Mouse (Mus musculus) heart, postnatal 4 days (tissue): ENCODE results near the gene Vmn1r14. TPM values are rescaled to one million over a fixed set of nuclear protein-coding genes. Genes with fewer than 3 reads are reported as not detected.
"Not testable (repeated sequence)": the region's sequence is repeated elsewhere in the genome, so short reads cannot be mapped to it uniquely, and the experiment has no call there.

ENCODE experiments used
- DNase-seq: peaks from one replicate; pipeline ENCODE4 v3.0.0; 2021
- total RNA-seq, 2 experiments: library from RNA; stranded (reverse); gene quantifications; 2 replicates each; pipeline ENCODE4 v1.2.3; 2021

The Vmn1r14 gene
- total RNA-seq, result not detected

DNA sequence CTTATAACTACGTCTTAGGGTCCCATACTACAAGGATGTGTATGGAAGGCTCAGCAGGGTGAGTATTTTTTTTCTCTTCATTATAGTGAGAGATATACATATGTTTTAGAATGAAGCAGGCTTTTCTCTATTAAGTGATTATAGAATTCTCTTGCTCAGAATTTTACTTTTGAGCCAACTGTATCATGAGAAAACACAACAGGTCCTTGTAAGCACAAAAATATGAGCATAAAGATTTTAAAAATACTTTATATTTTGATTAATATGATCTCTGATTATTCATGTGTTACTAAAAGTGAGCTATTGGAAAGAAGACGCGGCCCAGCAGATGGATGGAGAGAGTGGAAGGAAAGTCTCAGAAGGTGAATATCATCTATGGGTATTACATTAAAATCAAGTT, at the start of gene Vmn1r14:
TSS of gene Vmn1r14 (plus strand) at position 301 of the 400 bp plus-strand sequence.
- DNase-seq, result no peak

DNA sequence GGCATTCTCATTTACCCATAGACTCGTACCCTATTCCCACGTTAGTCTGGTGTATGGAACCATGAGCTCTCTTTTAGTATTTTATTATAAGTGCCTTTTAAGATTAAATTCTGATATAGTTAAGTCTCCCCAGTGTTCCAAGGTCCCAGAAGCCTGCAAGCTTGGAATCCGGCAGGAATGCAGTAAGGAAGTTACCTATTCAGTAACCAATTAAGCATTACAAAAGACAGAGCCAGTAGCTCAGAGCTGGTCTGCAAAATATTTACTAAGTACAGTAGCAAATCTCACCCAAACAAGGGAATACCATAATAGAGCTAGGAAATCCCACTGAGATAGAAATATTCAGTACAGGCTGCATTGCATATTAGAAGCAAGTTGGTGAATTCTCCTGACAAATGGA, 41.5 kb upstream of the Vmn1r14 start:
- not testable (repeated sequence) for DNase-seq

DNA sequence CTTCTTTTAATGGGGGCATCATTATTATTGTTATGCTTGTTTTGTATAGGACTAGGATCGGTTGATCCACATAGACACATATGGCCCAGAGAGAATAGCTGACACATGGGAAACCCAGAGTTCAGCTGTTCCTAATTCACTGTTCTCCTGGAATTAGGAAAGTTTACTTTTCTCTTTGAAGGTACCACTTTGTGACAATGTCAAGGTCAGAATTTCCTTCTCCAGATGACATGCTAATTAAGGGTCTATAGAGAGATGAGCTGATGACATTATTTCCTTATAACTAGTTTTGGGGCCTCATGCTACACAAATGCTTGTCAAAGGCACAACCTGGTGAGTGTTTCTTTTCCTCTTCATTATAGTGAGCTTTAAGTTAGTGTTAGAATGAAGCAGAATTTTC, 28.5 kb upstream of the Vmn1r14 start, which contains the start of gene Vmn1r13:
TSS of gene Vmn1r13 (plus strand) at position 301 of the 400 bp plus-strand sequence.
- not testable (repeated sequence) for DNase-seq

DNA sequence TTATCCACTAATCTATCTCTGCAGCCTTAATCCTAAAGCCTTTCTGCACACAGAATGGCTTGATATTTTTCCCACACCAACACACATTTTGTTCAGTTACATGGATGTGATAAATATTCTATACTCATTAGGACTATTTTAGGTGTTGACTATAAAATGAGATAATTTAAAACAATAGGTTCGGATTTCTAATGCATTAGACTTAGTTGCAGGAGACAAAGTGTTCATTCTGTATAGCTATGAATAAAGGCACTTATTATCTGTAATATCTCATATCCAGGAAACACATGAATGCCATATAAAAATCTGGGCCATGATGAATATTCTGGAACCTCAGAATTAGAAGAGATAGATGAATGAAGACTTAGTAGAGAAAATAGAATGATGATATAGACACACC, 26.2 kb downstream of the Vmn1r14 start, which contains the start of gene Vmn1r15:
TSS of gene Vmn1r15 (plus strand) at position 301 of the 400 bp plus-strand sequence.
- DNase-seq, result no peak

DNA sequence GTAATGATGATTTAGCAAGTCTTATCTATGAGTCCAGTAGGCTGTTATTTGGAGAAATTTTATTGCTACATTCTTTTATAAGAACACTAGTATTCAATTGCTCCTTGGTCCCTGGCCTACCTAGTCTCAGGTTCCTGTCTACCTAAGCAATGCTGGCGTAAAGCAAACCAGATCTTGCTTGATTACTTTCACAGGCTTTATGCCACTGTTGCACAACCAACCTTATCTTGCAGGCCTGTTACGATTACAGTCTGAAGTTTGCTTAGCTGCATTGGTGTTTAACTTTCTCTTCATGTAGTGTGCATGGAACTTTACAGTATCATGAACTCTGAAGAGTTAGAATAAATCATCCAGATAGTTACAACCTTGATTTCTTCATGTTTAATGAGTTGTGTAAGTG, 29.5 kb downstream of the Vmn1r14 start:
- no peak for DNase-seq

DNA sequence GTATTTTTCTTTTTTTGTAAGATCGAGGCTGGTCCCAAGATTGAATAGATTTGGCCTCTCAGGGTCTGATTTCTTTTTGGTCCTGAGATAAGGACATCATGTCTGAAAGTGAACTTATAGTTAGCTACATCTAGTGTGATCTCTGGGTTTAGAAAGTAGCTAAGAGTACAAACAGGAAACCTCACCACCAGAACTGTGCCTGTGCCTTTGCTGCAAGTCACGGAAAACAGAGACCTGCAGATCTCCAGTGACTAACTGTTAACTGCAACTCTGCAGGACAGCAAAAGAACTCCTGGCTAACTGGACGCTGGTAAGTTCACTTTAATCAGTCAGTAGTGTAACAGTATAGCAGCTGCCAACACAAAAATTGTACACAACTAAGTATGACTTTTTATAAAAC, 40.4 kb downstream of the Vmn1r14 start:
- DNase-seq, result no peak

DNA sequence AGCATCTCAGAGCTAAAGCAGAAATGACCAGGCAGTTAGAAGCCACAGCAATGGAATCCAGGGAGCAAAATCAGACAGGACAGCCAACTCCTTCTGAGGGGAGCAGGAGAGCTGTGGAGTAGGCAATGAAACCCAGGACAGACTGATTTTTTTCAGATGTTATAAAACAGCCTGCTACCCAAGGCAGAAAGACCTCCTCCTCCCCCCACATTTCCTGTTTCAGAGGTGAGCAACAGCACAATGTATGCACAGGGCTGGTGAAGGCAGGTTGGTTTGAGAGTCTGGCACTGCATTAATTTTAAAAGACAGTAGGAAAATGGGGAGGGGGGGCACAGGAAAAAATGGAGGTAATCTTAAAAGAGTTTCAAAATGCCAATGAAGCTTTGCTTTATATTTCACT, 41.0 kb downstream of the Vmn1r14 start:
- no peak for DNase-seq

DNA sequence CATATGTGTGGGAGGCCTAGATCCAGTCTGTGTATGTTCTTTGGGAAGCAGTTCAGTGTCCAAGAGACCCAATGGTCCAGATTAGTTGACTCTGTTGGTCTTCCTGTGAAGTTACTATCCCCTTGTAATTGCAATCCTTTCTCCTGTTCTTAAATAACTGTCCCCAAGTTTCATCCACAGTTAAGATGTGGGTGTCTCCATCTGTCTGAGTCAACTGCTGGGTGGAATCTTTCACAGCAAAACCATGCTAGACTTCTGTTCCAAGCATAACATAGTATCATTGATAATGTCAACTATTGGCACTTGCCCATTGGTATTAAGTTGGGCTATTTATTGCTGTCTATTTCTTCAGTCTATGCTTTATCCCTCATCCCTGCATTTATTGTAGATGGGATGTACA, 47.5 kb downstream of the Vmn1r14 start:
- DNase-seq, result no peak

Other genes starting within 250 kb of the Vmn1r14 start
- gene Vmn1r6, start 234.4 kb upstream of the Vmn1r14 start, total RNA-seq, result not detected
- gene Vmn1r7, start 206.4 kb upstream of the Vmn1r14 start, total RNA-seq, result not detected
- gene Vmn1r8, start 199.4 kb upstream of the Vmn1r14 start, total RNA-seq, result not detected
- gene Vmn1r9, start 164.9 kb upstream of the Vmn1r14 start, total RNA-seq, result not detected
- not detected for gene Vmn1r10, start 122.2 kb upstream of the Vmn1r14 start, total RNA-seq
- not detected for gene Vmn1r11, start 98.2 kb upstream of the Vmn1r14 start, total RNA-seq
- not detected for gene Vmn1r12, start 74.8 kb upstream of the Vmn1r14 start, total RNA-seq
- not detected for gene Vmn1r13, start 28.4 kb upstream of the Vmn1r14 start, total RNA-seq
- gene Vmn1r15, start 26.3 kb downstream of the Vmn1r14 start, total RNA-seq, result not detected
- gene Vmn1r16, start 97.8 kb downstream of the Vmn1r14 start, total RNA-seq, result not detected
- not detected for gene Vmn1r17, start 132.0 kb downstream of the Vmn1r14 start, total RNA-seq
- gene Vmn1r18, start 164.1 kb downstream of the Vmn1r14 start, total RNA-seq, result not detected
- gene Vmn1r19, start 172.1 kb downstream of the Vmn1r14 start, total RNA-seq, result not detected
- gene Vmn1r20, start 197.2 kb downstream of the Vmn1r14 start, total RNA-seq, result not detected